Mouse (Mus musculus) adrenal gland, postnatal 36 days (tissue): Measurements from ENCODE around the gene Lamb2. TPM values are rescaled to one million over a fixed set of nuclear protein-coding genes. Genes with fewer than 3 reads are reported as not detected.
A peak's percentile ranks its signal among the peaks of the same experiment; 100 is the strongest.

Source experiments
- DNase-seq, 2 experiments: peaks; one replicate each; pipeline ENCODE4 v3.0.0; 2021; ENCODE audit warnings: mixed read lengths in 1 of 2
- total RNA-seq, 2 experiments: library from RNA; stranded (reverse); gene quantifications; 2 replicates each; pipeline ENCODE4 v1.2.3; 2021

Gene Lamb2
- total RNA-seq, 2 experiments from 2014 or later: 117 to 133 TPM

GRCm38 (mm10) chr9:108491286-108491580, 11.7 kb downstream of the Lamb2 start:
- DNase-seq: no peak

GRCm38 (mm10) chr9:108492043-108492750, 12.7 kb downstream of the Lamb2 start:
- peak; percentile 87 to 91 for DNase-seq

- DNase-seq: no peak
Measured at GRCm38 (mm10) chr9:108493246-108493645, 13.7 kb downstream of the Lamb2 start.

- no peak for DNase-seq
Measured at GRCm38 (mm10) chr9:108494146-108494825, 14.8 kb downstream of the Lamb2 start.

- no peak for DNase-seq
Measured at GRCm38 (mm10) chr9:108494905-108495304, 15.4 kb downstream of the Lamb2 start.

- DNase-seq: no peak
Measured at GRCm38 (mm10) chr9:108499231-108499630, 19.7 kb downstream of the Lamb2 start.

- DNase-seq: no peak
Measured at GRCm38 (mm10) chr9:108499943-108500342, 20.4 kb downstream of the Lamb2 start.

GRCm38 (mm10) chr9:108506901-108507300, 27.4 kb downstream of the Lamb2 start:
- no peak for DNase-seq

- DNase-seq: peak; percentile 94 to 95
Measured at GRCm38 (mm10) chr9:108507619-108508434, 28.3 kb downstream of the Lamb2 start, which contains the start of gene Qars. Gene Qars (plus strand): TSS chr9:108507706.

GRCm38 (mm10) chr9:108508776-108509175, 29.2 kb downstream of the Lamb2 start:
- no peak for DNase-seq

GRCm38 (mm10) chr9:108516380-108517251, 37.1 kb downstream of the Lamb2 start, which contains the start of gene Qrich1:
Gene Qrich1 (plus strand): TSS chr9:108516806.
- DNase-seq: peak; percentile 94 to 95

- peak; percentile 88 to 93 for DNase-seq
Measured at GRCm38 (mm10) chr9:108517253-108517930, 37.9 kb downstream of the Lamb2 start.

GRCm38 (mm10) chr9:108517931-108518332, 38.4 kb downstream of the Lamb2 start:
- peak in 1 of 2 experiments; percentile 34 for DNase-seq

- no peak for DNase-seq
Measured at GRCm38 (mm10) chr9:108521604-108522003, 42.1 kb downstream of the Lamb2 start.

GRCm38 (mm10) chr9:108523341-108523740, 43.8 kb downstream of the Lamb2 start:
- DNase-seq: no peak

GRCm38 (mm10) chr9:108525400-108525799, 45.9 kb downstream of the Lamb2 start:
- DNase-seq: peak; percentile 36 to 43

GRCm38 (mm10) chr9:108530954-108531353, 51.4 kb downstream of the Lamb2 start:
- DNase-seq: no peak

GRCm38 (mm10) chr9:108531496-108531895, 52.0 kb downstream of the Lamb2 start:
- DNase-seq: no peak
